Mouse (Mus musculus): ENCODE measurements around the gene Gm42688.

Gm42688 gene

GRCm38 (mm10) chr6:83101688-83102556, 505 bp downstream of the Gm42688 start:
- ChIA-PET POLR2A (interaction anchor here (0.6 to 3.7 kb wide), 72 partner anchors 8 to 322 kb away, joined by 3 to 48 read pairs (median 4); partner anchors contain the start of genes Wbp1 (in 4 of the 4), 1700003E16Rik (in 3 of the 4), Aup1 (in 3 of the 4) and Htra2 (in 3 of the 4)), CTCF (interaction anchor here (0.5 to 3.5 kb wide), 67 partner anchors 8 to 448 kb away, joined by 3 to 43 read pairs (median 4); partner anchors contain the start of genes Dctn1 (in 3 of the 4), Wbp1 (in 3 of the 4), Aup1 (in 2 of the 4) and Dqx1 (in 2 of the 4))

- ChIA-PET CTCF (interaction anchor here in 3 of 4 experiments (0.8 to 3.5 kb wide), 7 partner anchors 59 to 176 kb away, joined by 3 to 25 read pairs (median 14); partner anchors contain the start of gene Dctn1 (in 1 of the 3)), POLR2A (interaction anchor here in 2 of 4 experiments (0.6 to 3.7 kb wide), 13 partner anchors 16 to 468 kb away, joined by 3 to 30 read pairs (median 5); partner anchors contain the start of genes Lbx2 (in 1 of the 2), Pcgf1 (in 1 of the 2) and Wbp1 (in 1 of the 2))
Observed at GRCm38 (mm10) chr6:83103130-83103650, 1.8 kb downstream of the Gm42688 start.

- ChIA-PET CTCF (interaction anchor here in 3 of 4 experiments (0.6 to 3.5 kb wide), 3 partner anchors 23 to 161 kb away, joined by 3 to 22 read pairs (median 6); partner anchors contain the start of gene Aup1 (in 1 of the 3)), POLR2A (interaction anchor here in 3 of 4 experiments (0.7 to 3.7 kb wide), 7 partner anchors 16 to 406 kb away, joined by 3 to 22 read pairs (median 3); partner anchors contain the start of genes Lbx2 (in 1 of the 3) and Wbp1 (in 1 of the 3))
Observed at GRCm38 (mm10) chr6:83104158-83104557, 2.7 kb downstream of the Gm42688 start.

GRCm38 (mm10) chr6:83107566-83108400, 6.4 kb downstream of the Gm42688 start:
- ChIA-PET POLR2A (interaction anchor here in 3 of 4 experiments (0.7 to 6.6 kb wide), 15 partner anchors 10 to 218 kb away, joined by 3 to 41 read pairs (median 4); partner anchors contain the start of genes Wbp1 (in 2 of the 3), 1700003E16Rik (in 1 of the 3), Mob1a (in 1 of the 3) and Mthfd2 (in 1 of the 3)), CTCF (interaction anchor here (0.5 to 2.6 kb wide), 30 partner anchors 10 to 334 kb away, joined by 3 to 15 read pairs (median 4); partner anchors contain the start of genes Aup1 (in 2 of the 4), Wbp1 (in 2 of the 4), 1700003E16Rik (in 1 of the 4) and Dctn1 (in 1 of the 4))

GRCm38 (mm10) chr6:83108762-83109668, 7.6 kb downstream of the Gm42688 start, which contains the start of gene Mrpl53:
Gene Mrpl53 (plus strand): TSS chr6:83109040.
- ChIA-PET CTCF (interaction anchor here in 3 of 4 experiments (0.6 to 1.6 kb wide), 5 partner anchors 18 to 781 kb away, joined by 3 to 12 read pairs (median 5); no protein-coding TSS in a partner anchor), POLR2A (interaction anchor here (0.5 to 6.6 kb wide), 19 partner anchors 7 to 636 kb away, joined by 3 to 41 read pairs (median 3); partner anchors contain the start of genes Wbp1 (in 3 of the 4), 1700003E16Rik (in 1 of the 4), Ccdc142 (in 1 of the 4) and Dqx1 (in 1 of the 4))

GRCm38 (mm10) chr6:83111510-83112136, 10.2 kb downstream of the Gm42688 start:
- CTCF ChIA-PET = interaction anchor here in 1 of 4 experiments (0.7 kb wide), 1 partner anchor 160 kb away, joined by 5 read pairs; no protein-coding TSS in a partner anchor
- POLR2A ChIA-PET = interaction anchor here in 3 of 4 experiments (0.7 to 4.0 kb wide), 8 partner anchors 9 to 15 kb away, joined by 3 to 16 read pairs (median 4); partner anchors contain the start of genes Ccdc142 (in 2 of the 3), Gm42688 (in 2 of the 3), Ino80b (in 1 of the 3) and Wbp1 (in 1 of the 3)

- POLR2A ChIA-PET = interaction anchor here in 3 of 4 experiments (0.6 to 6.4 kb wide), 13 partner anchors 7 to 197 kb away, joined by 3 to 41 read pairs (median 3); partner anchors contain the start of genes Ccdc142 (in 1 of the 3), Gm42688 (in 1 of the 3) and Mrpl53 (in 1 of the 3)
Observed at GRCm38 (mm10) chr6:83115011-83115671, 13.7 kb downstream of the Gm42688 start, which contains the start of gene Mogs. Gene Mogs (plus strand): TSS chr6:83115496.

GRCm38 (mm10) chr6:83115682-83116372, 14.4 kb downstream of the Gm42688 start:
- CTCF ChIA-PET = interaction anchor here in 1 of 4 experiments (0.7 kb wide), 1 partner anchor 54 kb away, joined by 3 read pairs; no protein-coding TSS in a partner anchor
- POLR2A ChIA-PET = interaction anchor here in 1 of 4 experiments (0.8 to 6.4 kb wide), 4 partner anchors 7 to 61 kb away, joined by 3 to 41 read pairs (median 3); partner anchors contain the start of genes Aup1, Htra2 and Mrpl53

More at GRCm38 (mm10) chr6:83115011-83115671, 13.7 kb downstream of the Gm42688 start, which contains the start of gene Mogs:
- CTCF ChIA-PET = interaction anchor here in 1 of 4 experiments (0.6 to 0.7 kb wide), 2 partner anchors 12 to 55 kb away, joined by 3 to 4 read pairs; no protein-coding TSS in a partner anchor

- ChIA-PET POLR2A (interaction anchor here in 3 of 4 experiments (0.8 to 8.8 kb wide), 9 partner anchors 8 to 62 kb away, joined by 3 to 75 read pairs (median 3); partner anchors contain the start of genes 1700003E16Rik (in 1 of the 3), Aup1 (in 1 of the 3), Htra2 (in 1 of the 3) and Mrpl53 (in 1 of the 3)), CTCF (interaction anchor here in 1 of 4 experiments (1.1 kb wide), 1 partner anchor 15 kb away, joined by 3 read pairs; the partner anchor contains the start of genes Ccdc142 and Gm42688)
Observed at GRCm38 (mm10) chr6:83116373-83117164, 15.2 kb downstream of the Gm42688 start.

- CTCF ChIA-PET = interaction anchor here in 1 of 4 experiments (1.1 to 1.6 kb wide), 2 partner anchors 9 to 16 kb away, joined by 3 to 5 read pairs; partner anchors contain the start of genes Ccdc142 and Gm42688
- POLR2A ChIA-PET = interaction anchor here (0.6 to 8.8 kb wide), 8 partner anchors 9 to 63 kb away, joined by 3 to 75 read pairs (median 5); partner anchors contain the start of genes 1700003E16Rik (in 1 of the 4), Aup1 (in 1 of the 4), Htra2 (in 1 of the 4) and Mrpl53 (in 1 of the 4)
Observed at GRCm38 (mm10) chr6:83117165-83117438, 15.7 kb downstream of the Gm42688 start.

- ChIA-PET CTCF (interaction anchor here in 1 of 4 experiments (1.0 to 1.6 kb wide), 3 partner anchors 10 to 45 kb away, joined by 3 to 5 read pairs (median 4); partner anchors contain the start of genes Ccdc142 and Gm42688), POLR2A (interaction anchor here (0.6 to 8.8 kb wide), 14 partner anchors 9 to 63 kb away, joined by 3 to 75 read pairs (median 5); partner anchors contain the start of genes 1700003E16Rik (in 1 of the 4), Aup1 (in 1 of the 4), Ccdc142 (in 1 of the 4) and Dctn1 (in 1 of the 4))
Observed at GRCm38 (mm10) chr6:83117616-83118015, 16.2 kb downstream of the Gm42688 start.

- POLR2A ChIA-PET = interaction anchor here in 3 of 4 experiments (0.6 to 8.8 kb wide), 18 partner anchors 8 to 73 kb away, joined by 3 to 75 read pairs (median 4); partner anchors contain the start of genes Ccdc142 (in 2 of the 3), Gm42688 (in 2 of the 3), Pcgf1 (in 2 of the 3) and Rtkn (in 2 of the 3)
- CTCF ChIA-PET = interaction anchor here in 1 of 4 experiments (1.0 to 1.6 kb wide), 2 partner anchors 11 to 44 kb away, joined by 4 to 5 read pairs; no protein-coding TSS in a partner anchor
Observed at GRCm38 (mm10) chr6:83118369-83118768, 17.0 kb downstream of the Gm42688 start.

Measured in embryonic stem cell, embryonic (primary cell).